Mouse (Mus musculus): ENCODE data around the gene Ccdc42.
A peak's percentile ranks its signal among the peaks of the same experiment; 100 is the strongest.

Gene Ccdc42

GRCm38 (mm10) chr11:68589055-68589809 lies 2.4 kb downstream of the Ccdc42 start:
- peak; percentile 93 for DNase-seq

GRCm38 (mm10) chr11:68591708-68592107 lies 4.9 kb downstream of the Ccdc42 start:
- DNase-seq = no peak

- DNase-seq = no peak
Observed at GRCm38 (mm10) chr11:68593247-68593646, 6.4 kb downstream of the Ccdc42 start.

GRCm38 (mm10) chr11:68597912-68598311 lies 11.1 kb downstream of the Ccdc42 start:
- DNase-seq = no peak

- peak; percentile 64 for DNase-seq
Observed at GRCm38 (mm10) chr11:68600551-68601021, 13.8 kb downstream of the Ccdc42 start.

GRCm38 (mm10) chr11:68601486-68601991 lies 14.7 kb downstream of the Ccdc42 start:
- DNase-seq = no peak

- DNase-seq = peak; percentile 50
Observed at GRCm38 (mm10) chr11:68602200-68602931, 15.5 kb downstream of the Ccdc42 start.

- DNase-seq = no peak
Observed at GRCm38 (mm10) chr11:68607046-68607445, 20.2 kb downstream of the Ccdc42 start.

GRCm38 (mm10) chr11:68609910-68610566 lies 23.2 kb downstream of the Ccdc42 start:
- peak; percentile 33 for DNase-seq

GRCm38 (mm10) chr11:68610567-68610947 lies 23.7 kb downstream of the Ccdc42 start:
- DNase-seq = no peak

GRCm38 (mm10) chr11:68613071-68613711 lies 26.4 kb downstream of the Ccdc42 start:
- peak; percentile 28 for DNase-seq

GRCm38 (mm10) chr11:68622751-68623150 lies 35.9 kb downstream of the Ccdc42 start:
- DNase-seq = peak; percentile 47

- DNase-seq = peak; percentile 57
Observed at GRCm38 (mm10) chr11:68623225-68623870, 36.5 kb downstream of the Ccdc42 start.

GRCm38 (mm10) chr11:68623871-68624258 lies 37.0 kb downstream of the Ccdc42 start:
- no peak for DNase-seq

GRCm38 (mm10) chr11:68631611-68632316 lies 44.9 kb downstream of the Ccdc42 start:
- no peak for DNase-seq

GRCm38 (mm10) chr11:68637861-68638615 lies 51.2 kb downstream of the Ccdc42 start:
- no peak for DNase-seq

GRCm38 (mm10) chr11:68641361-68641760 lies 54.5 kb downstream of the Ccdc42 start:
- DNase-seq = no peak

- DNase-seq = peak; percentile 48
Observed at GRCm38 (mm10) chr11:68644781-68645180, 58.0 kb downstream of the Ccdc42 start.

Data from lung, postnatal 14 days (tissue).